Mouse (Mus musculus) cerebellum, adult 2 months (tissue): ENCODE data around the gene Robo1. TPM values are rescaled to one million over a fixed set of nuclear protein-coding genes. Genes with fewer than 3 reads are reported as not detected.

ENCODE experiments used
- DNase-seq, 2 experiments: peaks; one replicate each; pipeline ENCODE4 v3.0.0; 2021
- H3K27ac ChIP-seq: fragments of 200-500 bp; 2 replicates; pipeline ENCODE4 v1.5.1; 2012; ENCODE audit warnings: low read length, control low read depth, inconsistent platforms; ENCODE audit not compliant: insufficient read depth
- H3K27me3 ChIP-seq: fragments of 200-500 bp; 2 replicates; pipeline ENCODE4 v1.6.1; 2012; ENCODE audit warnings: inconsistent platforms, mild to moderate bottlenecking, low read length, moderate library complexity; ENCODE audit not compliant: control insufficient read depth, insufficient read depth
- H3K4me1 ChIP-seq: fragments of 200-500 bp; 2 replicates; pipeline ENCODE4 v1.6.1; 2011; ENCODE audit warnings: low read length; ENCODE audit not compliant: control insufficient read depth, insufficient read depth
- H3K4me3 ChIP-seq: fragments of 200-500 bp; replicated peaks from 2 replicates; pipeline ENCODE3; 2011; ENCODE audit warnings: mild to moderate bottlenecking, low read depth, low read length, control low read depth; ENCODE audit not compliant: insufficient read depth
- CTCF ChIP-seq: fragments of 200-500 bp; IDR thresholded peaks from 2 replicates; pipeline ENCODE4 v1.5.1; 2011; ENCODE audit warnings: low read depth, mild to moderate bottlenecking, control low read depth, low read length, moderate library complexity, borderline replicate concordance; ENCODE audit not compliant: insufficient read depth
- POLR2A ChIP-seq: fragments of 200-500 bp; IDR thresholded peaks from 2 replicates; pipeline ENCODE4 v1.6.1; 2011; ENCODE audit warnings: low read length, control low read depth, borderline replicate concordance; ENCODE audit not compliant: insufficient read depth
- WGBS: fragments of 180-500 bp; shearing (Covaris S2); methylation state at CpG from one replicate; pipeline ENCODE4 v1.1.7; 2018; 5-methylcytosine and 5-hydroxymethylcytosine counted together
- polyA plus RNA-seq: library from polyadenylated mRNA; depleted of rRNA; stranded (reverse); fragments of >200 nt; gene quantifications from 2 replicates; pipeline ENCODE4 v1.2.3, GENCODE M21; 2012

Robo1 gene
- polyA plus RNA-seq, 1 experiment, result 13.0 TPM

GRCm38 (mm10) chr16:72959823-72960222 is 651.7 kb downstream of the Robo1 start:
- H3K4me1 ChIP-seq, result no peaks in the 10 kb centered on the region
- no peak overlapping the region for H3K27ac ChIP-seq
- no peaks in the 10 kb centered on the region for H3K27me3 ChIP-seq
- WGBS, result 93% methylated on average over 6 of the region's 6 CpGs
- TF ChIP-seq CTCF (no peak), POLR2A (no peak)
- DNase-seq, result no peak
- no peak overlapping the region for H3K4me3 ChIP-seq

- TF ChIP-seq POLR2A (no peak), CTCF (no peak)
- no peaks in the 10 kb centered on the region for H3K4me1 ChIP-seq
- no peaks in the 10 kb centered on the region for H3K27me3 ChIP-seq
- no peak overlapping the region for H3K27ac ChIP-seq
- no peak for DNase-seq
- H3K4me3 ChIP-seq, result no peak overlapping the region
- over 99% methylated on average over 3 of the region's 3 CpGs for whole genome bisulfite sequencing
Observed at GRCm38 (mm10) chr16:72963782-72964181, 655.7 kb downstream of the Robo1 start.

- H3K27ac ChIP-seq, result no peak overlapping the region
- no peak overlapping the region for H3K4me3 ChIP-seq
- H3K27me3 ChIP-seq, result no peaks in the 10 kb centered on the region
- 58% methylated on average over 7 of the region's 7 CpGs for WGBS
- DNase-seq, result no peak
- H3K4me1 ChIP-seq, result no peaks in the 10 kb centered on the region
- TF ChIP-seq POLR2A (no peak), CTCF (no peak)
Observed at GRCm38 (mm10) chr16:72967509-72967908, 659.4 kb downstream of the Robo1 start.

- 91% methylated on average over 7 of the region's 7 CpGs for WGBS
- DNase-seq, result no peak
- Histone ChIP-seq H3K4me1 (no peaks in the 10 kb centered on the region), H3K27ac (no peak overlapping the region), H3K27me3 (no peaks in the 10 kb centered on the region), H3K4me3 (no peak overlapping the region)
- TF ChIP-seq CTCF (no peak), POLR2A (no peak)
Observed at GRCm38 (mm10) chr16:72969990-72970389, 661.9 kb downstream of the Robo1 start.

- no peak overlapping the region for H3K4me3 ChIP-seq
- 80% methylated on average over 6 of the region's 6 CpGs for WGBS
Observed at GRCm38 (mm10) chr16:72973685-72974084, 665.6 kb downstream of the Robo1 start.

GRCm38 (mm10) chr16:72974681-72975080 is 666.6 kb downstream of the Robo1 start:
- WGBS, result 87% methylated on average over 4 of the region's 4 CpGs
- DNase-seq, result no peak
- TF ChIP-seq POLR2A (no peak), CTCF (no peak)
- no peaks in the 10 kb centered on the region for H3K4me1 ChIP-seq
- no peak overlapping the region for H3K27ac ChIP-seq
- H3K4me3 ChIP-seq, result no peak overlapping the region
- H3K27me3 ChIP-seq, result no peaks in the 10 kb centered on the region

More at GRCm38 (mm10) chr16:72973685-72974084, 665.6 kb downstream of the Robo1 start:
- TF ChIP-seq POLR2A (no peak), CTCF (no peak)
- H3K27me3 ChIP-seq, result no peaks in the 10 kb centered on the region
- no peak for DNase-seq
- no peak overlapping the region for H3K27ac ChIP-seq
- H3K4me1 ChIP-seq, result no peaks in the 10 kb centered on the region

- Histone ChIP-seq H3K4me3 (no peak overlapping the region), H3K27ac (no peak overlapping the region), H3K4me1 (no peaks in the 10 kb centered on the region), H3K27me3 (no peaks in the 10 kb centered on the region)
- TF ChIP-seq CTCF (no peak), POLR2A (no peak)
- WGBS, result 72% methylated on average over 19 of the region's 19 CpGs
- DNase-seq, result no peak
Observed at GRCm38 (mm10) chr16:72976849-72977576, 668.9 kb downstream of the Robo1 start.
